Mouse (Mus musculus) cerebellum, adult 18-20 months (tissue): ENCODE results near the gene Gpr12.
A peak's percentile ranks its signal among the peaks of the same experiment; 100 is the strongest.
"Not testable (repeated sequence)": the region's sequence is repeated elsewhere in the genome, so short reads cannot be mapped to it uniquely, and the experiment has no call there.

Source experiments
- DNase-seq, 2 experiments: peaks; one replicate each; pipeline ENCODE4 v3.0.0; 2021

Gene Gpr12

DNA sequence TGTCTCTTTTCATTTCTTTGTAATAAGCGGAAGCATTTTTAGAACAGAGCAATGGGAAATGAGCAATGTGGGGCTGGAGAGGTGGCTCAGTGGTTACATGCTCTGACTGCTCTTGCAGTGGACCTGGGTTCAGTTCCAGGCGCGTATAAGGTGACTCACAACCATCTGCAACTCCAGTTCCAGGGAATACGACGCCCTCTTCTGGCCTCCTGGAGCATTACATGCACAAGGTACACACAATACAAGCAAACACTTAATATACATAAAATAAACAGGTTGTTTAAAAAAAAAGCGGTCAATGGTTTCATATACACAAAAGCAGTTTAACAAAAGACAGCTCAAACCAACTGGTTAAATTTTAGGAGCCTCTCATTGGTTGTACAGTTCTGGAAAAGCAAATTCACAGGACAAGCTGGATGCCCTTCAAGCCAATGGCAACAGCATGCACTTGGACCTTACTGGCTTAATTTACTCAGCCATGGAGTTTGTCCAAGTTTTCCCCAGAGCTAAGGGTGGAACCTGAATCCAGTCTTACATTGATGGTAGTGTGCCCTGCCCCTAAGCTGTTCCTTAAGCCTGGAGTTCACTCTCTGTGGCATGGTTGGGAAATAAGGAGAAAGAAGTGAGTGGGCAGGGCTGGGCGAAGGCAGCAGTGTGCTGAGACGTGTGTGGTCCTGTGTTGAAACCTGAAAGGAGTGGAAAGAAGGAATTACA is 1.5 kb upstream of the Gpr12 start:
- no peak for DNase-seq

DNA sequence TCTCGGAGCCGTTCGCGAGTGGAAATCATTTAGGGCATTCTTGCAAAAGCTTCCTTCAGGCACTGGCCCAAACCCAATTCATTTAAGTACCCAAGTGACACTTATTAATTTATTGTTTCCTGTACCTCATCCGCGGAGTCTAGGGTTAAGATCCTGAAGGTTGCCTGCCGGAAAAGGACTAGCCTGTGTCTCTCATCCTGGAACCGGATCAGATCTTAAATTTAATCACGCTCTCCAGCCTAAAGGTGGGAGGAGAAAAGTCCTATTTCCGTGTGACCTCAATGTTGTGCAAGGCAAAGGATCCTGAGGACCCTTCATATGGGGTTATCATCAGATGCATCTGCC is 240 bp upstream of the Gpr12 start:
- peak in 1 of 2 experiments; percentile 2 for DNase-seq

GRCm38 (mm10) chr5:146584156-146584477 is 922 bp downstream of the Gpr12 start:
- DNase-seq: no peak

- DNase-seq: no peak
Observed at GRCm38 (mm10) chr5:146576668-146577067, 8.4 kb downstream of the Gpr12 start.

DNA sequence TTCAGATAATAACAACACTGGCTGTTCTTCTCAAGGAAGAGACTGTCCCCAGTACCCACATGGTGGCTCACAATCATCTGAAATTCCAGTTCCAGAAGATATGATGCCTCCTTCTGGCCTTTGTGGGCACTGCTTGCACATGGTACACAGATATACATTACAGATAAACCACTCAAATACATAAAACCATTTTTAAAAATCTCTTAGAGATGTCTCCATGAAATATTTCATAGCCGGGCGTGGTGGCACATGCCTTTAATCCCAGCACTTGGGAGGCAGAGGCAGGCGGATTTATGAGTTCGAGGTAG is 12.3 kb downstream of the Gpr12 start:
- DNase-seq: not testable (repeated sequence)

GRCm38 (mm10) chr5:146571830-146572734 is 13.0 kb downstream of the Gpr12 start:
- peak in 1 of 2 experiments; percentile 16 for DNase-seq

DNA sequence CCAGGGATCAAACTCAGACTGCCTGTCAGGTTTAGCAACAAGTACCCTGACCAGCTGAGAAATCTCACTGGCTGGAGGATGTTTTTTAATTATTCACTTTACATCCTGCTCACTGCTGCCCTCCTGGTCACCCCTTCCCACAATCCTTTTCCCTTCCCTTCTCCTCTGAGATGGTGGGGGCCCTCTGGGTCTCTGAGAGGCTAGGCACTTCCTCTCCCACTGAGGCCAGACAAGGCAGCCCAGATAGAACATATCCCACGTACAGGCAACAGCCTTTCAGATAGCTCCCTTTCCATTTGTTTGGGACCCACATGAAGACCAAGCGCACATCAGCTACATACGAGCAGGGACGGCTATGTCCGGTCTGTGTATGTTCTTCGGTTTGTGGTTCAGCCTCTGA is 14.9 kb downstream of the Gpr12 start:
- DNase-seq: not testable (repeated sequence)

DNA sequence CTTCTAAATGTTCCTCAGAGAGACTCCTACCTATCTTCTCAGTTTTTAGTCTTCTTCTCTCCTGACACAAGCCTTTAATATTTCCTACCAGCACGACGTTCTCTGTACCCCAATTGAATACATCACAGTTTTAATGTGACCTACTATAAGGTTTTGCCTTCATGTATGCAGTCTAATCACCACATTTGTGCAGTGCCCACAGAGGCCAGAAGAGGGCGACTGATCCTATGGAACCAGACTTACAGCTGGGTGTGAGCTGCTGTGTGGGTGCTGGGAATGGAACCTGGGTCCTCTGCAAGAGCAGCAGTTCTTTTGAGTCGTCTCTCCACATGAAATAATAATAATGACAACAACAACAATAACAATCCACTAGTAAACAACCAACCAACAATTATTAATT is 18.0 kb downstream of the Gpr12 start:
- no peak for DNase-seq

GRCm38 (mm10) chr5:146564259-146564658 is 20.8 kb downstream of the Gpr12 start:
- no peak for DNase-seq

DNA sequence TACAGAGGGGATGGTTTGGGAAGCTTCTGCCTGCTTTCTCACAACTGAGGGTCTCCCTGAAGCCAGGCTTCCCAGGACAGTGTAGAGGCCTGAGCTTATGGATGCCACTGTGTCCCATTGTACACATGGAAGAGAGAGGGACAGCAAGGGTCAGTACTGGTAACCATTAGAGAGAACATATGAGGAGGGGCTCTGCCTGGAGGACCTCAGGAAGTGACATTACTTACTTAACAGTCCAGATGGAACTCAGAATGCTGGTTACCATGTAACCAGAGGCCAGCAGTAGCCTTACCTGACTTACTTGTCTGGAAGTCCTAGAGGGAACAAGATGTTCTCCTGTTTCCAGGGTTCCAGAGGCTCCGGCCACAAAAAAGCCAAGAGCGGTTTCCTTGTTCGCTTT is 29.2 kb downstream of the Gpr12 start, which contains the start of gene Gm3415:
TSS of gene Gm3415 (plus strand) at position 301 of the 400 bp plus-strand sequence.
- DNase-seq: not testable (repeated sequence)

GRCm38 (mm10) chr5:146537347-146537746 is 47.7 kb downstream of the Gpr12 start, which contains the start of gene Gm3409:
Gene Gm3409, plus strand, starts transcription at chr5:146537647.
- DNase-seq: not testable (repeated sequence)
